Comparison of ENCODE assay signal across 10 mouse cellular contexts in genomic region chr3:45681410-45681809, GRCm38 (mm10).
A peak's percentile ranks its signal among the peaks of the same experiment; 100 is the strongest.
DNase-seq lines count a peak whose midpoint lies in the region; ATAC-seq and TF ChIP-seq lines count a peak whose summit lies in the region.
"Had no signal": no experiment of that assay in that cellular context is flagged by ENCODE, and none has a peak within 500 bp of the region (broad histone marks: within the 10 kb centered on the region; RNA-seq: fewer than 3 reads in every experiment).

No protein-coding gene starts in this region.

- WGBS in heart, embryonic 10.5 days = 9% methylated on average over 12 of the region's 12 CpGs
- under 1% methylated on average over 12 of the region's 12 CpGs for WGBS in forebrain, embryonic 13.5 days
- WGBS in midbrain, embryonic 15.5 days = 3% methylated on average over 12 of the region's 12 CpGs

- H3K9me3 ChIP-seq in heart, embryonic 10.5 days = no peaks in the 10 kb centered on the region
- no peaks in the 10 kb centered on the region for H3K9me3 ChIP-seq in ES-E14 (ENCODE audit: control insufficient read depth, insufficient read depth, low read depth, low read length)
- H3K9me3 ChIP-seq in forebrain, embryonic 13.5 days (replicated peaks) = no peaks in the 10 kb centered on the region
- H3K9me3 ChIP-seq in midbrain, embryonic 15.5 days = no peaks in the 10 kb centered on the region

- no peak overlapping the region for H3K9ac ChIP-seq in ES-E14 (ENCODE audit: insufficient read depth, low read depth, low read length, poor library complexity, severe bottlenecking)
- H3K9ac ChIP-seq in forebrain, embryonic 13.5 days = no peak overlapping the region
- no peak overlapping the region for H3K9ac ChIP-seq in midbrain, embryonic 15.5 days

- H3K4me2 ChIP-seq in forebrain, embryonic 13.5 days = peak overlapping the region; percentile 48
- H3K4me2 ChIP-seq in midbrain, embryonic 15.5 days = peak overlapping the region; percentile 47

- DNase-seq in heart, embryonic 10.5 days (ENCODE audit: low spot score) = no peak
- no peak for DNase-seq in heart, adult 11 months
- DNase-seq in ES-E14 (ENCODE audit: low read depth, low spot score) = peak; percentile 26
- DNase-seq in urinary bladder, adult 18-20 months (ENCODE audit: low spot score in 2 of 2) = no peak
- no peak for DNase-seq in gastrocnemius, postnatal 4 days (ENCODE audit: low spot score in 2 of 2)
- no peak for DNase-seq in left cerebral cortex, postnatal 25 days (ENCODE audit: low spot score in 2 of 2)
- DNase-seq: liver had no signal

- in situ Hi-C loops in ES-E14 (cut with MboI; ENCODE audit: low sequenced_read_pairs in 2 of 2, unreplicated experiment in 2 of 2) = no loop called here

- no peaks in the 10 kb centered on the region for H3K27me3 ChIP-seq in heart, embryonic 10.5 days (ENCODE audit: insufficient read depth, poor library complexity, severe bottlenecking)
- H3K27me3 ChIP-seq in forebrain, embryonic 13.5 days = no peaks in the 10 kb centered on the region
- H3K27me3 ChIP-seq in midbrain, embryonic 15.5 days (replicated peaks) = no peaks in the 10 kb centered on the region

- H3K27ac ChIP-seq in heart, embryonic 10.5 days = no peak overlapping the region
- no peak overlapping the region for H3K27ac ChIP-seq in ES-E14 (ENCODE audit: insufficient read depth, low read depth, low read length, poor library complexity, severe bottlenecking)
- no peak overlapping the region for H3K27ac ChIP-seq in forebrain, embryonic 13.5 days
- H3K27ac ChIP-seq in midbrain, embryonic 15.5 days = no peak overlapping the region
- H3K27ac ChIP-seq: kidney, postnatal 0 days had no signal

- intact Hi-C loops in left cerebral cortex, postnatal 25 days (cut with DNase I) = no loop called here

- H3K36me3 ChIP-seq in heart, embryonic 10.5 days = no peaks in the 10 kb centered on the region
- H3K36me3 ChIP-seq in ES-E14 (ENCODE audit: control insufficient read depth, insufficient read depth, low read length, poor library complexity, severe bottlenecking) = no peaks in the 10 kb centered on the region
- no peaks in the 10 kb centered on the region for H3K36me3 ChIP-seq in forebrain, embryonic 13.5 days (ENCODE audit: poor library complexity, severe bottlenecking)
- no peaks in the 10 kb centered on the region for H3K36me3 ChIP-seq in midbrain, embryonic 15.5 days (replicated peaks)

- no peaks in the 10 kb centered on the region for H3K4me1 ChIP-seq in heart, embryonic 10.5 days
- no peaks in the 10 kb centered on the region for H3K4me1 ChIP-seq in ES-E14 (ENCODE audit: control insufficient read depth in 2 of 2, insufficient read depth in 2 of 2, low read length in 2 of 2, poor library complexity in 1 of 2)
- peaks cover 6% of the 10 kb centered on the region; the same call in 1 of the 2 replicates for H3K4me1 ChIP-seq in forebrain, embryonic 13.5 days
- peaks cover 4% of the 10 kb centered on the region; the same call in 1 of the 2 replicates for H3K4me1 ChIP-seq in midbrain, embryonic 15.5 days

- peak overlapping the region; percentile 45 for H3K4me3 ChIP-seq in heart, embryonic 10.5 days
- no peak overlapping the region for H3K4me3 ChIP-seq in ES-E14 (ENCODE audit: insufficient read depth in 1 of 2, low read depth in 1 of 2, low read length in 2 of 2, poor library complexity in 1 of 2, severe bottlenecking in 1 of 2)
- H3K4me3 ChIP-seq in forebrain, embryonic 13.5 days = peak overlapping the region; percentile 20
- peak overlapping the region; percentile 25 for H3K4me3 ChIP-seq in midbrain, embryonic 15.5 days

- ATAC-seq in forebrain, embryonic 13.5 days = peak; percentile 36; the same call in 1 of the 2 replicates
- ATAC-seq in midbrain, embryonic 15.5 days (replicated peaks) = peak; percentile 56; the same call in 1 of the 2 replicates

TF ChIP-seq in ES-E14, 5 proteins besides CTCF, POLR2A, EP300 and RAD21:
- no peak for TF ChIP-seq MAFK (IDR thresholded peaks at IDR 0.05; ENCODE audit: insufficient read depth, low read depth, low read length)
- TF ChIP-seq CHD2 (IDR thresholded peaks at IDR 0.05; ENCODE audit: low read depth, low read length) = no peak
- no peak for TF ChIP-seq ZNF384 (IDR thresholded peaks at IDR 0.05; ENCODE audit: low read depth, low read length)
- TF ChIP-seq ZC3H11A (IDR thresholded peaks at IDR 0.05; ENCODE audit: borderline replicate concordance, low read depth, low read length) = no peak
- no peak for TF ChIP-seq HCFC1 (IDR thresholded peaks at IDR 0.05; ENCODE audit: borderline replicate concordance, insufficient read depth, low read length)

Comparison
In these comparisons a context has a peak if more than half of its experiments do, and no peak if none do; other contexts are left out.
1. H3K4me3 ChIP-seq: peak in heart, embryonic 10.5 days (single experiment), forebrain, embryonic 13.5 days (single experiment) and midbrain, embryonic 15.5 days (single experiment); none in ES-E14 (0 of 2).